Mouse (Mus musculus) intestine, embryonic 15.5 days (tissue): ENCODE data around the gene Snhg11. TPM values are rescaled to one million over a fixed set of nuclear protein-coding genes. Genes with fewer than 3 reads are reported as not detected.
A peak's percentile ranks its signal among the peaks of the same experiment; 100 is the strongest.

Experiments used
- ATAC-seq: fragments of 200-750 bp; cut with Nextera tagmentation; 2 replicates; pipeline ENCODE4 v1.8.0; 2017; ENCODE audit warnings: moderate TSS enrichment, moderate library complexity
- H3K27ac ChIP-seq: fragments of 300-500 bp; sonication (generic); 2 replicates; pipeline ENCODE4 v1.5.1; 2015; ENCODE audit warnings: mild to moderate bottlenecking, inconsistent platforms
- H3K27me3 ChIP-seq: fragments of 300-500 bp; sonication (generic); replicated peaks from 2 replicates; pipeline ENCODE4 v1.6.1; 2015; ENCODE audit warnings: inconsistent platforms
- H3K36me3 ChIP-seq: fragments of 300-500 bp; sonication (generic); 2 replicates; pipeline ENCODE4 v1.6.1; 2015; ENCODE audit warnings: inconsistent platforms
- H3K4me1 ChIP-seq: fragments of 300-500 bp; sonication (generic); replicated peaks from 2 replicates; pipeline ENCODE4 v1.6.1; 2015; ENCODE audit warnings: inconsistent platforms
- H3K4me2 ChIP-seq: fragments of 300-500 bp; sonication (generic); replicated peaks from 2 replicates; pipeline ENCODE4 v1.6.1; 2015; ENCODE audit warnings: mild to moderate bottlenecking, inconsistent platforms
- H3K4me3 ChIP-seq: fragments of 300-500 bp; sonication (generic); replicated peaks from 2 replicates; pipeline ENCODE4 v1.5.1; 2015; ENCODE audit warnings: inconsistent platforms
- H3K9ac ChIP-seq: fragments of 300-500 bp; sonication (generic); 2 replicates; pipeline ENCODE4 v1.6.1; 2015; ENCODE audit warnings: inconsistent platforms
- H3K9me3 ChIP-seq: fragments of 300-500 bp; sonication (generic); 2 replicates; pipeline ENCODE4 v1.6.1; 2016; ENCODE audit warnings: inconsistent platforms
- WGBS: fragments of 180-500 bp; shearing (Covaris S2); methylation state at CpG from one replicate; pipeline ENCODE4 v1.1.7; 2015; 5-methylcytosine and 5-hydroxymethylcytosine counted together
- polyA plus RNA-seq: library from polyadenylated mRNA; unstranded; fragments of >200 nt; fragmentation: Nextera tagmentation; extraction: Ambion mirVana; gene quantifications from 2 replicates; pipeline ENCODE4 v1.2.1, GENCODE M21; 2015

Snhg11 gene
- 4.8 and 7.0 TPM in 2 replicates for polyA plus RNA-seq

DNA sequence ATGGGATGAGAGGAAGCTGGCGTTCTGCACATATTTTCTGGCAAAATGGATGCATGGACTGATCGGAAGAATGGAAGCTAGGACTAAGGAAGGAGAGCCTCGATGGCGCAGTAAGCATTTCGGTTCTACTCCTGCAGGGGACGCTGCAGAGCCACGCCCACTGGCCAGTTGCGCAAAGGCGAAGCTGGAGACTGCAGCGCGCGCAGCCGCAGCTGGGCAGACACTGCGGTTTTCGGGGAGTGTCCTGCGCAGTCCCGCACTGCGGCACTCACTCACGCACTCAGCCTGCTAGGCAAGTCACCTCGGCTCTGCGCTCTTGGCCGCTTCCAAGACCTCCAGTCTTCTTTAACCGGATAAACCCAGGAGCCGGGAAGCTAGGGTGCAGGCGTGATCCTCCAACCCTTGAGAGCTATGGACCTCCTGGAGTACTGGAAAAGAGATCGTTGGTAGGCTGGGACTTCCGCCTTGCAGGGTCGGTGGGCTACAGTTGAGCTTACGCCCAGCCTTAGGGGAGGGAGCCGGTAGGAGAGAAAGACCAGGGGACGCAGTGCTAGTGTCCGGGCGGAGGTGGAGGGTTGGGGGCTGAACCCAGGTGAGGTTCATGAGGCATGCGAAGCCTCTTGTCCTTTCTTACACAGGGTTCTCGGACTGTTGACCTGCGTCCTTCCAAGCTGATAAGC, at the start of gene Snhg11:
Gene Snhg11 (plus strand): TSS at position 196 of the 680 bp plus-strand sequence.
- Histone ChIP-seq H3K9me3 (no peaks in the 10 kb centered on the region), H3K4me3 (peak within 1 kb of the TSS; percentile 23), H3K36me3 (no peaks in the 10 kb centered on the region), H3K4me1 (peaks cover 5% of the 10 kb centered on the region; the same call in 1 of the 2 replicates), H3K27me3 (peaks cover 25% of the 10 kb centered on the region), H3K9ac (peak within 1 kb of the TSS; percentile 14; the same call in 1 of the 2 replicates), H3K4me2 (peak within 1 kb of the TSS; percentile 57), H3K27ac (no peak within 1 kb of the TSS)
- WGBS: 2% methylated on average over 36 of the region's 36 CpGs
- peak; percentile 52; the same call in 1 of the 2 replicates for ATAC-seq

DNA sequence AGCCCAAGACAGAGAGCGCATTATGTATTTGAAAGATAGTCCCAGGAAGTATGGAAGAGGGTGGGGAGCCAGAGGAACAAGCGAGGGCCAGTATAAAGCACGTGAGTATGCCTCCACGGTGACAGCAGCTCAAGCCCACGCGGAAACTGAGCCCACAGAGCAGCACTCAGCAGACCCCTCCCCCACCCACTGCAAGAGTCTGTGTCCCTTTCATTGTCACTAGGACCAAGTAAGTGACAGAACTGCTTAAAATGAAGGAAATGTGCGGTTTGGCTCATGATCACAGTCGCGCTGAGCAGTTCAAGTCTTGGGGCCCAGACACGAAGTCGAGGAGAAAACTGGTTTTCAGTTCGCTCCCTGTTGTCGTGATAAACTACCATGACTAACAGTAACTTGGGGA, 41.1 kb upstream of the Snhg11 start:
- no peak overlapping the region for H3K4me3 ChIP-seq
- no peak overlapping the region for H3K9ac ChIP-seq
- no peak for ATAC-seq
- H3K27ac ChIP-seq: no peak overlapping the region
- no peaks in the 10 kb centered on the region for H3K9me3 ChIP-seq
- 89% methylated on average over 13 of the region's 13 CpGs for WGBS
- H3K4me1 ChIP-seq: no peaks in the 10 kb centered on the region
- H3K4me2 ChIP-seq: no peak overlapping the region
- H3K36me3 ChIP-seq: no peaks in the 10 kb centered on the region
- H3K27me3 ChIP-seq: no peaks in the 10 kb centered on the region

DNA sequence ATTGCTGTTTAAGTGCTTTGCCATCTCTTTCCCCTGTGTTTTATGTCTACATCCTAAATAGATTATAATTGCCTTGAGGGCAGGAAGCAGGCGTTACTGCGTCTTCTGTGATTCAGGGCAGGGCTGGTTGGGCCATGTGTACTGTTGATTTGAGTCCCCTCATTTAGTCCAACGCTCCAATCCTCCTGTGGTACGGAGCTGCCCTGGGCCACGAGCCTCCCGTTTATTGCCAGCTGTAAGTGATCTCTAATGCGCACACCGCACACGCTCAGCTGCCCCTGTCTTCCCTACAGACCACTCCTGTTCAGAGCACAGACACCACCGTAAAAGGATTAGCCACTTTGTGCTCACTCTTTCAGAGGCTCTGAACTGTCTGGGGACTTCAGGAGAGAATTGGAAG, 37.7 kb upstream of the Snhg11 start:
- no peak overlapping the region for H3K9ac ChIP-seq
- no peak overlapping the region for H3K4me3 ChIP-seq
- no peaks in the 10 kb centered on the region for H3K9me3 ChIP-seq
- H3K4me2 ChIP-seq: no peak overlapping the region
- no peaks in the 10 kb centered on the region for H3K36me3 ChIP-seq
- no peaks in the 10 kb centered on the region for H3K27me3 ChIP-seq
- no peak overlapping the region for H3K27ac ChIP-seq
- no peak for ATAC-seq
- WGBS: 49% methylated on average over 10 of the region's 10 CpGs
- H3K4me1 ChIP-seq: no peaks in the 10 kb centered on the region

DNA sequence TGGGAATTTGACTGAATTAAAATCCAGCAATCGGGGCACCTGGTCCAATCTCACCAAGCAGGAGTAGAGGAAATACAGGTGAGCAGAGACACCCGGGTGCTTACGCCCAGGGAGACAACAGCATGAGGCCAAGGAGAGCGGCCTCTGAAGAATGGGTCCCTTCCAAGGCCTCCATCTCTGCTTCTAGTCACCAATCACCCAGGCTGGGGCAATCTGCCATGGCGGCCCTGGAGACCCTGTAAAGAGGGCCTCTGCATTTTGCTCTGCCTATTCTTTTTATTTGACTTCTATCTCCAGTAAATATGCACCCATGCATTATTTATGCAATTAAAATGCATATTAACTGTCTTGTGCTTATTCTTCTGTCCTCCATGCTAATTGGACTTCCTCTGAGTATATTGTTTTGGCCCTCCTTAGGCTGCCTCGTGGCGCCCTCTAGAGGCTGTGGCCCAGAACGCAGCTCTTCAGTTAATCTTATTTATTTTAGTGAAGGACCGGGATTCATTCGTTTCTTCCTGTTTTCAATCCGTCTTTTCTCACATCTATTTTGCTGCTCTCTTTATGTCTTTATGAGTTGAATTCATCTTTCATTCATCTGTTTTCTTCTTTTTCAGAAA, 35.4 kb upstream of the Snhg11 start:
- Histone ChIP-seq H3K27ac (no peak overlapping the region), H3K9me3 (no peaks in the 10 kb centered on the region), H3K36me3 (no peaks in the 10 kb centered on the region), H3K9ac (no peak overlapping the region), H3K27me3 (no peaks in the 10 kb centered on the region), H3K4me1 (no peaks in the 10 kb centered on the region), H3K4me3 (no peak overlapping the region), H3K4me2 (no peak overlapping the region)
- WGBS: 37% methylated on average over 11 of the region's 11 CpGs
- no peak for ATAC-seq

DNA sequence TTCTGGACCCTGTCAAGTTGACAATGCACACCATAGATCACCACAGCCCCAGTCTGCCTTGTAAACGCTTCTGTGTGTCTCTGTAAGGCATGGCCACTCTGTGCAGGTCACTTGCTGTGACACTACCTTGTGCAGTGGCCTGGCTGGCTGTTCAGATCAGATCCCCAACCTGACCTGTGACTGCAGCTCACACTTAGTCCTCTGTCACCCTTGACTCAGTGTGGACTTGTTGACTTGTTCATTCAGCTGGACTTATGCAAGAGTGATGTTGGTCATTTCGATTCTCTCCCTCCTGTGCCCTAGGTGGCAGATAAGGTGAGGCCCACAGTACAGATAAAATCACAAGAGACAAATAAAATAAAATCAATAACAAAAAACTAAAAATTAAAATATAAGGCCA, 34.1 kb upstream of the Snhg11 start:
- no peak for ATAC-seq
- peaks cover under 1% of the 10 kb centered on the region; the same call in 1 of the 2 replicates for H3K27me3 ChIP-seq
- H3K9me3 ChIP-seq: no peaks in the 10 kb centered on the region
- H3K4me2 ChIP-seq: no peak overlapping the region
- no peak overlapping the region for H3K4me3 ChIP-seq
- 59% methylated on average over 2 of the region's 2 CpGs for WGBS
- H3K27ac ChIP-seq: no peak overlapping the region
- H3K4me1 ChIP-seq: no peaks in the 10 kb centered on the region
- H3K36me3 ChIP-seq: no peaks in the 10 kb centered on the region
- H3K9ac ChIP-seq: no peak overlapping the region

DNA sequence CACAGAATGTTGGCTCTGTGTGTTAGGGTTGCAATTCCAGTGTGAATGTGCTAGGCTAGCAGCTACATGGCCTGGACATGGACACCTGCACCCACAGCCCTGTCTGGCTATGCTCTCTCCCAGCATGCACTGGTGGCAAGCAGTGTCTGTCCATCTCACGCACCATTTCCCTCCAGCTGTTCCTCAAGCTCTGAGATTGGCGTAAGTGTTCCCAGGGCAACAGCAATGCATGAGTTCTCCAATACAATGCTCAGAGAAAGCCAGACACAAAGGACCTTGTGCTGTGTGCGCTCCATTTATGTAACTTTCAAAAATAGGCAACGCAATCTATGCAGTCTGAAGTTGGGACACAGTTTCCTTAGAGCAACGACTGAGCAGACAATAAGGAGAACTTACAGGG, 31.9 kb upstream of the Snhg11 start:
- no peak overlapping the region for H3K9ac ChIP-seq
- no peaks in the 10 kb centered on the region for H3K36me3 ChIP-seq
- H3K27me3 ChIP-seq: peaks cover 3% of the 10 kb centered on the region; the same call in 1 of the 2 replicates
- H3K4me3 ChIP-seq: no peak overlapping the region
- H3K27ac ChIP-seq: no peak overlapping the region
- ATAC-seq: no peak
- 79% methylated on average over 5 of the region's 5 CpGs for WGBS
- H3K4me2 ChIP-seq: no peak overlapping the region
- H3K4me1 ChIP-seq: no peaks in the 10 kb centered on the region
- no peaks in the 10 kb centered on the region for H3K9me3 ChIP-seq

DNA sequence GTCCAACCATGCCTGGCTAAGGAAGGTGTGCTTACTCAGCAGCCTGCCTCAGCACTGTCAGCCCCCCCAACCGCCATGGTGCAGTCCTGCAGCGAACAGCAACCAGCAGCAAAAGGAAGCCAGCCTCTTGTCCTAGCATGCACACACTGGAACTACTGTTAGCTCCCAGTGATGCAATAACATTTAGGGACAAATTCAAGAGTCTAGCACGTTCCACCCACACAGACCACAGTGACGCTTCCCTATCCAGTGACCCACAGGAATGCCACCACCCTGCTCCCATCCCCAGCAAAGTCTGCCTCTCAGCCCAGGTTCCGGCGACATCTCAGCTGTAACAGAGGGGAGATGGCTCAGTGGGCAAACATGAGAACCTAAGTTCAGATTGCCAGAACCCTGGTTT, 29.0 kb upstream of the Snhg11 start:
- Histone ChIP-seq H3K4me1 (no peaks in the 10 kb centered on the region), H3K4me2 (no peak overlapping the region), H3K9me3 (no peaks in the 10 kb centered on the region), H3K9ac (no peak overlapping the region), H3K36me3 (no peaks in the 10 kb centered on the region), H3K4me3 (no peak overlapping the region), H3K27me3 (peaks cover 3% of the 10 kb centered on the region; the same call in 1 of the 2 replicates), H3K27ac (no peak overlapping the region)
- ATAC-seq: no peak
- 69% methylated on average over 6 of the region's 6 CpGs for WGBS

DNA sequence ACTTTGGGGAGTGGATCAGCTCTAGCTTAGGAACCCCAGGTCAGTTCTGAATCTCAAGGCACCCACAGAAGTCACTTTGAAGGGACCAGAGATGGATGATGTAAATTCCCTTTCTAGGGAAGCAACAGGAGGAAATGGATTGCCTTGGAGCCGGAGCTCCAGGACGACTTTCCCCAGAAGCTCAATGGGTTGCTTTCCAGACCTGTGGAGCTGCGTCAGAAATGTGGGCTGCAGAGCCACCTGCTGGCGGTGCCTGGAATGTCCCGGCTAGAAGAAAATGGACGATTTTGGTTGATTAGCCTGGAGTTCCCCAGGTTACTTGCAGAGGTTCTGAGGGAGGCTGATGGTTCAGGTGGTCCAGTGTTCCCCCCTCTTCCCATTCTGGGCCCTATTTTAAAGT, 27.6 kb upstream of the Snhg11 start:
- no peaks in the 10 kb centered on the region for H3K9me3 ChIP-seq
- H3K4me2 ChIP-seq: no peak overlapping the region
- H3K4me1 ChIP-seq: no peaks in the 10 kb centered on the region
- H3K36me3 ChIP-seq: no peaks in the 10 kb centered on the region
- H3K27ac ChIP-seq: no peak overlapping the region
- H3K27me3 ChIP-seq: peaks cover 3% of the 10 kb centered on the region; the same call in 1 of the 2 replicates
- WGBS: under 1% methylated on average over 6 of the region's 6 CpGs
- no peak overlapping the region for H3K4me3 ChIP-seq
- ATAC-seq: peak; percentile 55; the same call in 1 of the 2 replicates
- H3K9ac ChIP-seq: no peak overlapping the region

DNA sequence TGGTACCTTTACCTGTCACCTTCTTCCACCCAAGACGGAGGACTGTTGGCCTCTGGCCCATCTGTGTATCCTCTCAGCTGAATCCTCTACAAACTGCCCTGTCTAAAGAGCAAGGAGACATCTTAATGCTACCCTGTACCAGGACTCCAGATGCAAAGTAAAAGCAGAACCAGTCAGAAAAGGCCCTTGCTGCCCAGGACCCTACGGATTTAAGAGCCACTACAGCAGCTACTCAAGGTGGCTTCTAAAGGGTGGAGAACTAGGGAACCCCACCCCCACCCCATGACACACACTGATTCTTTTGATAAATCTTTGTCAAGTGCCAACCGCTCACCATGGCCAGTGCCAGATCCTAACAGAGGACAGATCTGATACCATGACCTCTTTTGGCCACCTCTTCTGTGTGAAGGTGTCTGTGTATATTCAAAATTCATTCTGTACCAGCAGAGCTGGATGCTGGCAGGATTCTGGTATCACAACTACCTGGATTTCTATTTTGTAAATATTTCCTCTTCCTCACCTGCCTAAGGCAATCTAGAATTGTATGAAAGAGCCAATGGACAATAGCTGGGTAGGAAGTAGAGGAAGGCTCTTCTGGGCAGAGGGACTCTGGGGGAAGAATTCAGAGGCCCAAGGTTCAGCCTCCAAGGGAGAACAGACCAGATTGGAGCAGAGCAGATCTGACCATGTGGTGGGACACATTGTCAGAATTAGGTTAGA, 22.5 kb upstream of the Snhg11 start:
- H3K36me3 ChIP-seq: peaks cover 31% of the 10 kb centered on the region
- H3K4me1 ChIP-seq: no peaks in the 10 kb centered on the region
- 81% methylated on average over 3 of the region's 3 CpGs for WGBS
- no peak overlapping the region for H3K9ac ChIP-seq
- no peak overlapping the region for H3K4me3 ChIP-seq
- no peak overlapping the region for H3K27ac ChIP-seq
- H3K4me2 ChIP-seq: no peak overlapping the region
- no peaks in the 10 kb centered on the region for H3K27me3 ChIP-seq
- no peak for ATAC-seq
- no peaks in the 10 kb centered on the region for H3K9me3 ChIP-seq

DNA sequence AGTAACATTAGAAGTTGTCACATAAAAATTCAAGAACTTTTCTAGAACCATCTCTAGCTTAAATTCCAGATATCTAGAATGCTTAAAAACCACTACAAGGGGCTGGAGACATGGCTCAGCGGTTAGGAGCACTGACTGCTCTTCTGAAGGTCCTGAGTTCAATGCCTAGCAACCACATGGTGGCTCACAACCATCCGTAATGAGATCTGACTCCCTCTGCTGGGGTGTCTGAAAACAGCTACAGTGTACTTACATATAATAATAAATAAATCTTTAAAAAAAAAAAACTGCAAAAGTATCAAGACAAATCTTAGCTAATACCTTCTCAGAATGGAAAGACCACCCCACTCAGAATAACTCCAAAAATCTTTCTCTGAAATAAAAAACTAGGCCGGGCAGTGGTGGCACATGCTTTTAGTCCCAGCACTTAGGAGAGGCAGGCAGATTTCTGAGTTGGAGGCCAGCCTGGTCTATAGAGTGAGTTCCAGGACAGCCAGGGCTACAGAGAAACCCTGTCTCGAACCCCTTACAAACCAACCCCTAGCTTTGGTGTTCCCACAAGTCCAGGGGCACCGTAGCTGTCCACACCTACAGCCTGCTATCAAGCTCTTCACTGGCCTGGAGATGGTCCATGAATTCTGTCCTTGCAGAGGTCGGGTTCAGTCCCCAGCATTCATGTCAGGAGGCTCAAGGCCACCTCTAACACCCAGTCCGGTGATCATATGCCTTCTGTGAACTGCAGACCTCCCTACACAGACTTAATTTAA, 20.9 kb upstream of the Snhg11 start:
- no peaks in the 10 kb centered on the region for H3K27me3 ChIP-seq
- no peak overlapping the region for H3K27ac ChIP-seq
- no peak overlapping the region for H3K9ac ChIP-seq
- 84% methylated on average over 7 of the region's 7 CpGs for WGBS
- H3K4me2 ChIP-seq: no peak overlapping the region
- ATAC-seq: no peak
- H3K36me3 ChIP-seq: peaks cover 43% of the 10 kb centered on the region
- H3K9me3 ChIP-seq: no peaks in the 10 kb centered on the region
- peaks cover 10% of the 10 kb centered on the region for H3K4me1 ChIP-seq
- H3K4me3 ChIP-seq: no peak overlapping the region

DNA sequence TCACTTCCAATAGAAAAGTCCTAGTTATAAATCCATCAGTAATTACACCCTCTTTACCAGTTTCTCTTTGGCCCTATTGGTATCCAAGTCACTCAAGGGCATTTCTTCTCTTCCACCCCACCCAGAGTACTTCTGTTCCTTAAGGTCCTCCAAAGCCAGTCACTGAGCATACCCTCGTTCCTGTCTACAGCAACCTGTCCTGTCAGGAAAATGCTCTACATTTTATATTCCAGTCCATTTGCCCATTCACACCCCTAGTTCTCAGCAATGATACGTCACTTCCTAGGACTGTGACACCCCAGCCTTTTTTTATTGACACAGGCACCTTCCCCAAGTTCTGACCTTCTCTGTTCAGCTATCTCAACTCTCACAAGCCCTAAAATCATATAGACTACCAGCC, 20.2 kb upstream of the Snhg11 start:
- peaks cover 17% of the 10 kb centered on the region for H3K4me1 ChIP-seq
- H3K9me3 ChIP-seq: no peaks in the 10 kb centered on the region
- no peak overlapping the region for H3K27ac ChIP-seq
- peaks cover 43% of the 10 kb centered on the region for H3K36me3 ChIP-seq
- H3K27me3 ChIP-seq: no peaks in the 10 kb centered on the region
- H3K4me2 ChIP-seq: no peak overlapping the region
- no peak overlapping the region for H3K9ac ChIP-seq
- 86% methylated on average over 2 of the region's 2 CpGs for WGBS
- no peak for ATAC-seq
- no peak overlapping the region for H3K4me3 ChIP-seq

DNA sequence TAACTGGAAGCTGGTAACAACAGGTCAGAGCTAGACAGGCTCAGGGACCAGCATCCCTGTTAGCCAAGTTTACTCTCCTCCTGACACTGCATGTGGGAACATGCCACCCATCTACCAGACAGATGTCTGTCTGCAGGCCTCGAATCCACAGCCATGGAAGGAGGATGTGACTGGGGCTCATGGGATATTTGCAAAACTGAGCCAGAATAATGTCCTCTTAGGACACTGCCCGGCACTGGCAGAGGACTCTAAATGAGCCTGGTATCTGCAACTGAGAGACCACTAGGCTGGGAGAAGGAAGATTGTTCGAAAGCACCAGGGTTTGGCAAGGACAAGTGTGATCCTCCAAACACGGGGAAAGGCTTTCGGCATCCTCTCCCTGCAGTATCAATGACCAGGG, 19.3 kb upstream of the Snhg11 start:
- no peak overlapping the region for H3K4me2 ChIP-seq
- peaks cover 18% of the 10 kb centered on the region for H3K4me1 ChIP-seq
- H3K9me3 ChIP-seq: no peaks in the 10 kb centered on the region
- H3K27me3 ChIP-seq: no peaks in the 10 kb centered on the region
- H3K4me3 ChIP-seq: no peak overlapping the region
- no peak overlapping the region for H3K27ac ChIP-seq
- 91% methylated on average over 5 of the region's 5 CpGs for WGBS
- no peak overlapping the region for H3K9ac ChIP-seq
- ATAC-seq: no peak
- H3K36me3 ChIP-seq: peaks cover 43% of the 10 kb centered on the region
